Mouse (Mus musculus) heart, adult 2 months (tissue): Measurements from ENCODE around the gene Sulf2.

Source experiments
- CTCF ChIP-seq: fragments of 200-600 bp; IDR thresholded peaks from 2 replicates; pipeline ENCODE4 v1.8.1; 2022; ENCODE audit warnings: antibody characterized with exemption, mild to moderate bottlenecking, moderate library complexity
- EP300 ChIP-seq: fragments of 200-500 bp; IDR thresholded peaks from 2 replicates; pipeline ENCODE4 v1.6.1; 2011; ENCODE audit warnings: low read depth, low read length, control low read depth; ENCODE audit not compliant: insufficient read depth

DNA sequence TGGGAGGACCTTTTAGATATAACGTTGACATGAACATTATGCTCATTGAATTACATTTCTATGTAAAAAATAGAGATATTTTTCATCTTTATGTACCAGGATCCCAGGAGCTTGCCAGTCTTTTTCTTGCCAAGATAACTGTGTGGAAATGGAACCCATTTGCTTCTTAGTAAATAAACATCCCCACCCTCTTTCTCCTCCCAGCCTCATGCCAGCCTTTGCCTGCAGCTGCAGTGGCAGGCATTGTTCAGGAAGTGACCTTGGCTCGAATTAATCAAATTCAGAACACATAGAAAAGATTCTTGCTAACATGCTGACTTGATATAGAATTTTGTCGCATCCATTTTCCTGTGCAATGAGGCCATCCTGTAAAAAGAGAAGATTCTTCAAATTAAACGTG, 126.2 kb downstream of the Sulf2 start:
- no peak for TF ChIP-seq CTCF
- TF ChIP-seq EP300: no peak
